Mouse (Mus musculus): ENCODE data around the gene Styx. TPM values are rescaled to one million over a fixed set of nuclear protein-coding genes. Genes with fewer than 3 reads are reported as not detected.

The Styx gene
- total RNA-seq, 2 experiments from 2014 or later, result 19.7 to 44.6 TPM

DNA sequence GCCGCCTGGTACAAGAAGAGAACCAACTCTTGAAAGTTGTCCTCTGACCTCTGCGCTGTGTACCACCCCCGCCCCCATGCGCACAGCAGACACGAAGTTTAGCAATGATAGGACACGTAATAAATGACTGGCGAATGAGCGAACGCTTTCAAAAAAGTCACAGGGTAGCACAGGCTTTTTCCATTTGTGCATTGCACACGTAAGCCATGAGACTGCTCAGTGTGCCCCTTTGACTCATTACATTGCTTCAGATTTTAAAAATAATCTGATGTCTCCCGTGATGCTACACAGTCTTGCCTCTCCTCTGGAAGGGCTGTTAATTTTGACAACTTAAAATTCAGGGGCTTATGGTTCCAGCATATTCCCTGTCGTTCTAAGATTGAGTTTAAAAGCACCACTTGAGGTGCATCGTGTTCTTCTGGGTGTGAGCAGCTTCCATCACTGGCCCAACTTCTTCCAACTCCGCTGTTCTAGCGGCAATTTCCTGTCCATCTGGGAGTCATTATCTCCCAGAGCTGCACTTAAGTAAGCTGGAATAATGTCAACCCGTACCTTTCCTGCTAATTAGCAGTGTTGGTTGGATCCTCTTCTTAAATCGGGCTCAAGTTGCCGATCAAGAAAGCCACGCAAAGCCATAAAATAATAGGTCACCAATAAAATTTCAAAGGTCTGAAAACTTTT lies 87.5 kb downstream of the Styx start:
- ATAC-seq (replicated peaks; ENCODE audit: poor library complexity), result no peak

DNA sequence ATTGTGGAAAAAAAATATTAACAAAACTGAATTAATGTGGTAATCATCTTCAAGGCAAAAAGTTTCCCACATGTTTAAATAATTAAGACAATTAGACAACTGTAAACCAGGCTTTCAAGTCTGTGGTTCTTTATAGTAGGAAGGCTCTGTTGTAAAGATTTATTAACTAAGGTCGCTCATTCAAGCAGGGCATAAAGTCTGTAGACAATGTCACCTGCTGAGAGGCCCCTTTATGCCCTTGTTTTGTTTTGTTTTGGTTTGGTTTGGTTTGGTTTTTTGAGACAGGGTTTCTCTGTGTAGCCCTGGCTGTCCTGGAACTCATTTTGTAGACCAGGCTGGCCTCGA lies 88.0 kb downstream of the Styx start:
- no peak for ATAC-seq (replicated peaks; ENCODE audit: poor library complexity)

DNA sequence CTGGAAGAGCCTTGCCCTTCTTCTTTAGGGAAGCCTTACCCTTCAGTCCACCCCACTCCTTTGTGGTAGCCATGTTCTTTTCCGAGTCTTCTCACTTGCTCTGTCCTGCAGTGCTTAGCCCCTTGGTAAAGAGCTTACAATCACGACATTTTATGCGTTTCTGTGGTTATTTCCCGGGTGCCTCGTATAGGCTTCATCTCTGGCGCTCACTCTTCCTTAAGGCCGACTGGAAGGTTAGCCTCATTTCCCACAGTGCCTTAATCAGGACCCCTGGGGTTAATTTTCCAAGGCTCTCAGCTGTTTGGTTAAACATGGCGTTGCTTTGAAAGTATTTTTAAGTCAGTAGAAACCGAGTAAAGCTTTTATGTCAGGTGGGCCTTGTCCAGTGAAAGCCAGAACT lies 88.5 kb downstream of the Styx start:
- ATAC-seq (replicated peaks; ENCODE audit: poor library complexity), result no peak

DNA sequence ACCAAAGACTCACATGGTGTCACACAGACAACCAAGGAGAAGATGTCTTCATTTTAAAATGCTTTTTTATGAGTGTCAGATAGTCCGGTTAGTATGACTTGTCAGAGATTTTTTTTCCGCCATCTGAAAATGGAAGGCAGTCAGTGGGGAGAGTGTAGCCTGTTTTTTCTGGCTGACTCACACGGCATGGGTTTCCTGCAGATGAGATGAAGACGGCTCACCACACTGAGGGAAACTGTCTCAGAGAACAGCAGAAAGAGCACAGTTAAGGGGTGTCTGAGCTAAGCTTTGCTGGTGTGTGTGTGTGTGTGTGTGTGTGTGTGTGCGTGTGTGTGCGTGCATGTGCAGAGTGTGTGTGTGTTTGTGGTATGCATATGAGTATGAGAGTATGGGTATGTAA lies 90.4 kb downstream of the Styx start:
- ATAC-seq (replicated peaks; ENCODE audit: poor library complexity), result no peak

DNA sequence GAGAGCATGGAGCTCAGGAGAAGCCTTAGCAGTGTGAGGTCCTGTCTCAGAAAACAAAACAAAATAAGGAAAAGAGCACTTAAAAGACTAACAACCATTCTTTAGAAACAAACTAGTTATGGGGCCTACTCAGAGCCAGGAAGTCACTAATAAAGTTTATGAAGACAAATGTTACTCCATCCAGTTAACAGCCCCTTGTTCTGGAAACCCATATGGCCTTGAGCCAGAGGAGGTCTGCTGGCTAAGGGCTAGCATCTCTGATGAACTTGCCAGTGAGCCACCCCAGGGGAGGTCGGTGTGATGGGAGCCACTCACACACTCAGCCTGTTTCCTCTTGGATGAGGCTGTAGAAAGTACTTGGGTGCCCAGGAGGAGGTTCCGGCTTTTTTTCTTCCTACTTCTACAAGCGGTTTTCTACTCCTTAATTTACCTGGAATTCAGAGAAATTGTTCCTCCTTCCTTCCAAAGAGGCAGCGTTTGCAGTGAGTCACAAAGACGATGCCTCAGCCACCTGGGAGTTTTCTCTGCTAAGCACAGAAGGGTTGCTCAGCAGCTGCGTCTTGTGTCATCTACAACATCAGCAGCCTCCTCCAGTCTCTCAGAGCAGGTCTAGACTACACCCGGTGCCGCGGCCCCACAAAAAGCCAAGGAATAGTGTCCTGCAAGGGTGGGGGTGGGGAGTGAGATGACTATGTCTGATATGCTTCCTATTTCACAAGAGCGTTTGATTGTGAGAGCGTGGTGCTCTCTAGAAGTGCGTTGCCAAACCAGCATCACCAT lies 92.1 kb downstream of the Styx start:
- no peak; the same call in 1 of the 2 replicates for ATAC-seq (replicated peaks; ENCODE audit: poor library complexity)

DNA sequence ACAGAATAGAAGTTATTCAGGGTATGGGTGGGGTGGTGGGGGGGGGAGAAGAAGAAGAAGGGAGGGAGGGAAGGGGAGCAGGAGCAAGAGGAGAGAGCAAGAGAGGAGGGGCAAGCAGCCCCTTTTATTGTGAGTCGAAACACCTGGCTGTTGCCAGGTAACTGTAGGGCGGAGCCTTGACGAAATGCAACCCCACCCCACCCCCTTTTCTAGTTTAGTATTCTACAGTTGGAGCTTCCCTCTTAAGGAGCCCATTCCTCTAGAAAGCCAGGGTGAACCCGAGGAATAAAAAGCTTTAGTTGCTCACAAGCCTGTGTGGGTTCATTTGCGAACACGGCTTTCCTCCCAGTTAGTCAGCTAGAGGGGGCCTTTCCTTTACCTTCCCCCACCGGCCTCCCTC lies 94.0 kb downstream of the Styx start:
- no peak for ATAC-seq (replicated peaks; ENCODE audit: poor library complexity)

DNA sequence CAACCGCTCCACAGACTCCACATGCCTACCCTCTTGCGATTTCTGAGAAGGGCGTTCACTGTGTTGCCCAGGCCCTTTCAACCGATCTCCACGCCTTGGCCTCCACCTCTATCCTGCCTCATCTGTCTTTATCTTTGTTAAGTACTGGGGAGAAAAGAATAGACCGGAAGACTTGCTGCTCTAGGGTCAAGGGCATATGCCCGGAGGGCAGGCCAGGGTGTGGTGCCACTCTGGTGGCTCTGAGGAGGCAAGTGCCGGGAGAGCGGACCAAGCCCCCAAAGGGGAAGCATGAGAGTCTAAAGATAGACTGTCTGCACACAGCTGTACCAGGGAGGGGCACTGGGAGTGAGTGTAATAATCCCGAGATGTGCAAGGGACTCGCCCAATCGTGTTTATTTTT lies 94.6 kb downstream of the Styx start:
- ATAC-seq (replicated peaks; ENCODE audit: poor library complexity), result no peak

DNA sequence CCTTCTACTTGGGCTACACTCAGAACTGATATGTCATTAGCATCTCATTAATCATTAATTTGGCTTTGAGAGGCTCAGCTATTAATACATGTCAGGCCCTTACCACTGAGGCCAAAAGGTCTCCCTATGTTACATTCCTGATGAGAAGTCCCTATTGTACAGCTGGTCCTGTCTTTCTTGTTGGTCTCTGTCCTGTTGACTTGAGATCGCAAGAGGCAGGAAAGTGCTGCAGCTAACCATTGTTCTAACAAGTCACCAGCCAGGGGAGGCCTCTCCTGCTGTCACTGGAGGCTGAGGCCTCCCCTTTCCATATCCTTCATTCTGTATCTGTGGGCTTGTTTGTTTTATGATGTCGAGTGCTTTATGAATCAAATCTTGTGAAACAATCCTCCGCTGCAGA lies 95.9 kb downstream of the Styx start:
- no peak for ATAC-seq (replicated peaks; ENCODE audit: poor library complexity)

DNA sequence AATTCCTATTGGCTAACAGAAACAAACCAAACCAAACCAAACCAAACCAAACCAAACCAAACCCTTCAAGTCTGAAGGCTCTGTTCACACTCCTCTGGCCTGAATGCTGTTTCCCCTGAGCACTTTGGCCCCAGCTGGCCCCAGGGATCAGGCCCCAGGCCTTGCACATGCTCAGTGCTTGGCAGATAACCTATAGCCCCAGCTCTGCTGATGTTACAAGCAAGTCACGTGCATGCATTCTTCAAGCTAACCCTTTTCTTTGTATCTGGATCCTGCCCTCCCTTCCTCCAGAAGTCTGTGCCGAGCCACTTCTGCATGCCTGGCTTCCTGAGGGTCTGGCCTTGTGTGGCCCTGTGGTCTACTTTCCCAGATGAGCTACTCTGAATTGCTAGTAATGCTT lies 100.2 kb downstream of the Styx start:
- no peak for ATAC-seq (replicated peaks; ENCODE audit: poor library complexity)

DNA sequence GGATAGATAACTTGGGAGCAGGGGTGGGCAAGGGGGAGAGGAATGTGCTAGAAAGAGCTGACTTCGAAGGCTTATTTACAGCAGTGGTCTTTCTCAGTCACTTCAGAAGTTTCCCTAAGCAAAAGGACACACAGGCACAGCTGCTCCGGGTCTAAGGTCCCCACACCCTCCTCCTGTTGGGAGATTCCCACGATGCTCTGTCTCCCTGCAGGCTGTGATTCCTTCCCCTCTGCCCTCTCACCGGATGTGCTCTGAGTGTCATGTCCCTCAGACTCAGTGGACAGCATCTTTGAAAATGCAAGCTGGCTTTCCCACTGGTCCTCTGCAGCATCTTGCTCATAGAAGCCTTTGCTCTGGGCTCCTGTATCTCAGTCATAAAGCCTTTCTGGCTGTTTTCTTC lies 101.3 kb downstream of the Styx start:
- ATAC-seq (replicated peaks; ENCODE audit: poor library complexity), result no peak

DNA sequence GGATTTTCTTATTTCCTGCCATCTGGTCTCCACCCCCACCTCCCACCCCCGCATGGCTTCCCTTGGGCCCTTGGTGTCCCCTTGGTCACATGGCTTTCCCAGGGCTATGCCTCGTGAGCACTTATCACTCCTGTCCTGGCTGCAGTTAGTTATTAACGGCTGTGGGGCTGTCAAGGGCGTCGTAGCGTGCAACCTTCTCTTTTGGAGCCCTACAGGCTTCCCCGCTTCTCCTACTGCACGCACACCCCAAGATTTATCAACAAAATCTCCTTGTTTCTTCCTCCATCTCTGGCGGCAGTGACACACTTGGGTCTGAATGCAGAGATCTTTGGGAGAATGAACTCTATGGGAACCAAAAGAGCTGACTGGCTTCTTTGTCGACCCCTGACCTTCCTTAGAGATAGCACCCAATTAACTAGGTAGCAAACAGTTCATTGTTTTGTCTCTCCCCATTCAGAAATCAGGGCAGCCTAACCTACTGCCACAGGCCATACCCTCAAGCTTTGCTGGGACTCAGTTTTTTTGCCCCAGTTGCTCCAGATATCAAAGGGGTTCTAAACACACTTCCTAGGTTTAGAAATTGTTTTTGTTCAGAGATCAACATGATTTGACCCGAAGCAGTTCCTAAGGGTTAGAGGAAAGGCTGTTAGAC lies 102.1 kb downstream of the Styx start:
- no peak for ATAC-seq (replicated peaks; ENCODE audit: poor library complexity)

DNA sequence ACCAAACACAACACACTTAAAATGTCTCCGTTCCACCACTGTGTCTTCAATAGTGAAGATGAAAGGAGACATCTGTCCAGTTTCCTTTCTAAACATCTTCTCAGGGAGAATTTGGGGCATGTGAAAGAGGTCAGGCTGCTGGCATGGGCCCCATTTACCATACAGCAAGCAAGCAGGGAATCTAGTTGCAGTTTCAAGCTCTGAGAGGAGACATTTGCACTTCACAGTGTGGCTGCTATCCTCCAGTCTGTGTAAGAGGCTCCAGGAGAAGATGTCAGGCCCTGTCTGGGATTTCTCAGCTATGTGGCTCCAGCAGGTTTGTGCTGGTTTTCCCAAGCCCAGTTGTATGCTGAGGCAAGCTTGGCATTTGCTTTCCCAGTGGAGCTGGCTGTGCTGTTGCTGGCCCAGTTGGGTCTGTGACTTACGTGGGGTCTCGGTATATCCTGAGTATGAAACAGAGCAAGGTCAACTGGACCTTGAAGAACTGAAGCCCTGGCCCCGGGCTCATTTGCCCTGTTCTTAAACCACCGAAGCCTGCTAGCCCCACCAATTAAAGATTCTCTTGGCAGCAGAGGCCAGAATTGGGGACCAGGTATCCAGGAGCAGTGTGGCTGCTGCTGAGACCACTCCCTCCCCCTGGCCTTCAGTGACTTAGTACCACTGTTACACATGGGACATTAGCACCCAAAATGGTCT lies 102.8 kb downstream of the Styx start:
- no peak for ATAC-seq (replicated peaks; ENCODE audit: poor library complexity)

DNA sequence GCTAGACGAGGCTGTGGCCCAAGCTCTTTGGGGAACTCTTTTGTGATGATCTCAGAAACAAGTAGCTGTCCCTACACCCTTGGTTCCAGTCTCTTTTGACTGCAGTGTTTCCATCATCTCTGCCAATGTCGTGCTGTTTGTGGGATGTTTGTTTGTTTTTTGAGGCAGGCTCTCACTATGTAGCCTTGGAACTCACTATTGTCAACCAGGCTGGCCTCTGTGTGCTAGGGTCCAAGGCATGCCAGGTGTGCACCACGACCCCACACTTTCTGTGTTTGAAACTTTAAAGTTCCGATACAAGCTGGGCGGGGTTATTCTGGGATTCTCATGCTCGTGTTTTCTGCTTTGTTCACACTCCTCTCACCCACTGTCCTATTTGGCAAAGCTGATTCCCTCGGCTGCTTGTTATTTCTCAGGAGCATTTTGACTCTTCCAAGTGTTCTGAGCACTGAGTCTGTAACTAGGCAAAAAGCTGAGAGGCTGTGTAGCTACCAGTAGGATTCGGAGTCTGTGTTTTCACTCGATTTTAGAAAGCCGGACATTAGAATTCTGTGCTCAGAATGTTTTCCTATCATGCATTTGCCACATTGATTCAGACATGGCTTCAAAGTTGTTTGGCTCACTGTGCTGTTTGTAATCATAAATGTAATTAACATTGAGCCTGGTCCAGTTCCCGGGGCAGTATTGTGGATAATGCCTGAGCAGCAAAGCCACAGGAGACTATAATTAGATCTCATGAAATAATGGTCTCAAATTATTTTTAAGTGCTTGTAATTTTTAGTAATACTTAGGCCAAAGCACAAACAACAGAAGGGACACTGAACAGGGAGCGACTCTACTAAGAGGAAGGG lies 105.0 kb downstream of the Styx start:
- ATAC-seq (replicated peaks; ENCODE audit: poor library complexity), result no peak

DNA sequence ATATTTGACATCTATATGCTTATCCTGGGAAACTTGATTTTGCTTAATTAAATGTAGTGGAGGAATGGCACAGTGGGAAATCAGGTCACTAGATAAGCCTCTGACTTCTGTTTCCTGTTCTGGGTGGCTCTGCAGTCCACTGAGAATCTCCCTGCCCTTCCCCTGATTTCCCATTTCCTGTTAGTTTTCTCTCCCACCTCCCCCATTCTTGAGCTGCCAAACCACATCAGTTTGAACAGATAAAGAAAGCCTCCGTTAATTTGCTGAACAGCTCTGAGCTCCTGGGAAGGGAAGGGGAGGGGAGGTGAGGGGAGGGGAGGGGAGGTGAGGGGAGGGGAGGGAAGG lies 105.6 kb downstream of the Styx start:
- ATAC-seq (replicated peaks; ENCODE audit: poor library complexity), result no peak

DNA sequence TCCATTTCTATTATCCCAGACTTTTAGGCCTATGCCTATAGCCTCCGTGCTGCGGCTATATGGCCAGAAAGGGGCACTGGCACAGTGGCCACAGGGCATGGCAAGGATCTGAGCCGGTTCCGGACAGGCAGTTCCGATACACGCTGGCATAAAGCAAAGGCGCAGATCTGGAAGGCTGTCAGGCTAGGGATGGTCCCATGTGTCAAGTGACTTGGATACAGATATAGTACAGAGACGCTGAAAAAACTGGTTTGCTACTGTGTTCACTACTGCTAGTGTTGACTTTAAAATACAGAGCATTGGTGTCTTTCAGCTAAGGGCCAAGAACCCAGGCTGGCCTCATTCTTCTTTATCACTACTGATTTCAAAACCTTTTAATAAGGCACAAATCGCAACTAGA lies 106.1 kb downstream of the Styx start:
- no peak for ATAC-seq (replicated peaks; ENCODE audit: poor library complexity)

DNA sequence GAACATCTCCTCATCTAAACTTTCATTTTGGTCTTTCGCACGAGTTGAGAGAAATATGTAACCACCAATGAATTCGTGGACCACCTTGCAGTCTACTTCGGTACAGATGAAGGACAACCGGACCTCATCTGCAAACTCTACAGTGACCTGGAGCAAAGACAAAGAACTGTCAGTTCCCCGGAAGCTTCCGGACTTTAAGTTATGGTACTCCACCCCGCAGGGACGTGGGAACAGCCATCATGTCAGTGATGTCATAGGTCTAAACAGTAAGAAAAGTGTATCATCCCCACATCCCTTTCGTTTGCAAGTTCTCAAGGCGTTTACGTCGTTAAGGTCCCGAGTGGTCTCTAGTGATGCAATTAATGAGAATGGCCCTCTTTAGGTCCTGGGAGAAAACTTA lies 109.0 kb downstream of the Styx start:
- ATAC-seq (replicated peaks; ENCODE audit: poor library complexity), result no peak

DNA sequence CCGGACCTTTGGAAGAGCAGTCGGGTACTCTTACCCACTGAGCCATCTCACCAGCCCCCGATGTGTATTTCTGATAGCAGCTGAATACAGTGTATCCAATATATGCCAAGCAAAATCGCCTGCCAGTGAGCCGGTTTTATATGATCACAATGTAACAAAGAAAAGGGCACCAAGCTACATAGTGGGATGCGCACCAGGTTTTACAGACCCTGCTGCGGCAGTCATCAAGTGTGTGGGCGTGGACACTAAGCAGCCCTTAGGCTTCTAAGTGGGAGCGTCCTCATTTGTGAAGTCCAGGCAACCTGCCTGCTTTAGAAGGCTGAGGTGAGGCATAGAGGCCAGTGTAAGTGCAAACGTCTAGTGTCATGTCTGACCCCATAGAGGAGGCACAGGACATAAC lies 109.6 kb downstream of the Styx start:
- no peak for ATAC-seq (replicated peaks; ENCODE audit: poor library complexity)

DNA sequence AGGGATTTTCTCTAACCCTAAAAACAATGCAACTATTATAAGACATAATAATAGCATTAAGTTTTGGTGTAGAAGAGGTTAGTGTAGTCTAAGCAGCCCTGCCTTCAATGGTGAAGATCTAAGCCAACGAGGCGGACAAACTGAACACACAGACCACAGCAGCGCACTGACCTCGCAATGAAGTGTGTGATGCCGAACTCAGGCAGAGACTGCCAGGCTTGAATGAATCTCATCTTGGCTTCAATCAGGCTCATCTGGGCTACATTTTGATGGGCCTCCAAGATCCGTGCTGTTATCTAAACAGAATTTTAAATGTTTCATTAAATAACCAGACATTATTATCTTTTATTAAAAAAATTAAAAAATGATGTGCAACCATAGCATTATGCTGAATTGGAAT lies 111.1 kb downstream of the Styx start:
- no peak for ATAC-seq (replicated peaks; ENCODE audit: poor library complexity)

DNA sequence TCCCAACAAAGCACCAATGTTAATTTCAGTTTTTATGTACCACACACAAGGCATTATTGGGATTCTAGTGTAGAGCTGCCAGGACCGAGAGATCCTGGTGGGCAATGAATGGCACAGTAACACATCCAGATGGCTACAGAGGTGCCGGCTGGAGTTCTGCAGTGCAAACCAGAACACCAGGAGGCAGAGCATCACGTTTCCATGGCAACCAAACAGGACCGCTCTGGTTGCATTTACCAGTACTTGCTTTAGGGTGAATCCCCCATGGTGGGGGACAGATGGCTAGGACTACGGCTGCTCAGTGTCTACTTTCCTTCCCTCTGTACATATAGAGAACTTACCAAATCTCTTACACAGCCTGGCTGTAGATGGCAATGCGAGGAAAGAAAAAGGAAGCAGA lies 111.5 kb downstream of the Styx start:
- ATAC-seq (replicated peaks; ENCODE audit: poor library complexity), result no peak

DNA sequence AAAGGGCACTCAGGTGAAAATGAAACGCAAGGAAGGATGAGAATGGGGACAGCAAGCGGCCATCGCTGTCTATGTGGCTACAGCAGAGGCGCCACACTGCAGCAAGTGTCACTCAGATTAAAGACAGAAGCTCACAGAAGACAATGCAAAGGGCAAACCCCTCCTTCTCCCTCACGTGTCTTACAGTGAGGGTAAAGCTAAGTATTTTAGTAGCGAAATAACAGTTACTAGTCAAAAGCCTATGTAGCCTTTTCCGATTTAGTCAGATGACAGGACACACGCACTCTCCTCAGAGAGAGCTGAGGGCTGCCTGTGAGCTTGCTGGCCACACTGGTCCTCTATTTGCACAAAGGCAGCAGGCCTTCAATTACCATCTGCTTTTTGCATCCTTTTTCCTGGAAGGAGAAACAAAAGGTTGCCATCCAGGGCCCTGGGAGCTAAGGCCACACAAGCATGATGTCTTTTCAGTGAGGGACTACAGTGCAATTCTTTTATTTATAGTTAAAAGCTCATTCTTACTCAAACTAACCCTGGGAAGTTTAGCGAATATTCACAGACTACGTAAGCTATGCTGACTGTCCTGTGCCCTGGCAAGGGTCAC lies 112.1 kb downstream of the Styx start:
- no peak for ATAC-seq (replicated peaks; ENCODE audit: poor library complexity)

DNA sequence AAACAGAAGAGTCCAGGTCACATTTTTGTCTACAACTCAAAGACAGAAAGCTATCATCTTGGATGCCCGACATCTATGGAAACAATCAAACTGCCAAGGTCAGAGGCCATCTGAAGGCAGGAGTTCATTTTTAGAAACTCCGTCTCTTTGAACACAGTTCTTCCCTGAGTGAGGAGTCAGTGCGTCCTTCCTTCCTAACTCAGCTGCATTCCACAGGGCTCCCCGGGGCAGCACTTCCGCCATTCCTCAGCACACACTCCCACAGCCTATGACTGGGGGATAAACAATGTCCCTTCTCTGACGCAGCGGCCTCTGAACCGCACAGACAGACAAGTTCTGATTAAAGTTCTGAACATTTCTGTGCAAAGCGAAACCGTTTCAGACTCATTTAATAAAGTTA lies 112.7 kb downstream of the Styx start:
- ATAC-seq (replicated peaks; ENCODE audit: poor library complexity), result no peak

Data from megakaryocyte progenitor cell, adult 5-6 weeks (primary cell).